ENCODE assay signal across 27 mouse cellular contexts in genomic region chr12:104869737-104870136, GRCm38 (mm10). TPM values are rescaled to one million over a fixed set of nuclear protein-coding genes. Genes with fewer than 3 reads are reported as not detected.
DNase-seq lines count a peak whose midpoint lies in the region; ATAC-seq and TF ChIP-seq lines count a peak whose summit lies in the region.
"Had no signal": no experiment of that assay in that cellular context is flagged by ENCODE, and none has a peak within 500 bp of the region (broad histone marks: within the 10 kb centered on the region; RNA-seq: fewer than 3 reads in every experiment).

No protein-coding gene starts in this region.

- no peak overlapping the region for H3K4me3 ChIP-seq in hindbrain, postnatal 0 days (ENCODE audit: low read length)
- no peak overlapping the region for H3K4me3 ChIP-seq in hindbrain, embryonic 14.5 days (replicated peaks; ENCODE audit: low read length)
- H3K4me3 ChIP-seq in midbrain, postnatal 0 days (ENCODE audit: low read depth, low read length), result no peak overlapping the region
- H3K4me3 ChIP-seq in midbrain, embryonic 11.5 days (ENCODE audit: low read depth, low read length), result no peak overlapping the region
- H3K4me3 ChIP-seq: embryonic facial prominence, embryonic 13.5 days; embryonic facial prominence, embryonic 15.5 days; erythroblast, embryonic 14.5 days; forebrain, embryonic 10.5 days; forebrain, embryonic 12.5 days had no signal

- no peak overlapping the region for H3K27ac ChIP-seq in hindbrain, postnatal 0 days
- no peak overlapping the region for H3K27ac ChIP-seq in hindbrain, embryonic 14.5 days
- no peak overlapping the region for H3K27ac ChIP-seq in midbrain, postnatal 0 days (ENCODE audit: low read depth, low read length)
- H3K27ac ChIP-seq in midbrain, embryonic 11.5 days (ENCODE audit: low read depth, low read length), result no peak overlapping the region
- H3K27ac ChIP-seq: embryonic facial prominence, embryonic 13.5 days; embryonic facial prominence, embryonic 15.5 days; forebrain, embryonic 10.5 days; forebrain, embryonic 12.5 days had no signal

- H3K27me3 ChIP-seq in hindbrain, postnatal 0 days (ENCODE audit: insufficient read depth, low read length), result no peaks in the 10 kb centered on the region
- H3K27me3 ChIP-seq in hindbrain, embryonic 14.5 days (ENCODE audit: control insufficient read depth, insufficient read depth, low read length), result no peaks in the 10 kb centered on the region
- H3K27me3 ChIP-seq in midbrain, postnatal 0 days (ENCODE audit: insufficient read depth, low read length), result no peaks in the 10 kb centered on the region
- H3K27me3 ChIP-seq in midbrain, embryonic 11.5 days (ENCODE audit: control insufficient read depth, insufficient read depth, low read length), result no peaks in the 10 kb centered on the region
- H3K27me3 ChIP-seq: embryonic facial prominence, embryonic 13.5 days; embryonic facial prominence, embryonic 15.5 days; Patski had no signal

- no peak for TF ChIP-seq CTCF in hindbrain, postnatal 0 days (IDR thresholded peaks at IDR 0.05; ENCODE audit: low read depth)
- TF ChIP-seq CTCF in midbrain, postnatal 0 days (IDR thresholded peaks at IDR 0.05), result no peak

- peak; percentile 73 to 86 for DNase-seq in cerebellum, postnatal 10 days
- DNase-seq in cerebellum, postnatal 36 days, result no peak
- peak; percentile 60 for DNase-seq in hindbrain, postnatal 0 days (ENCODE audit: low spot score)
- no peak for DNase-seq in hindbrain, embryonic 14.5 days (ENCODE audit: low spot score)
- DNase-seq in midbrain, postnatal 0 days (ENCODE audit: low spot score), result peak; percentile 51
- no peak for DNase-seq in midbrain, embryonic 11.5 days (ENCODE audit: low spot score, missing footprints)
- DNase-seq: adrenal gland, adult 8-10 months; adrenal gland, postnatal 14 days; adrenal gland, postnatal 36 days; B cell, adult 2 months; cerebellum, adult 11 months; cerebellum, adult 18-20 months; cerebellum, adult 8-10 months; cerebellum, adult 9-11 months; cerebellum, postnatal 25 days; embryo, embryonic 11 days had no signal

- no peaks in the 10 kb centered on the region; the same call in 1 of the 2 replicates for H3K4me1 ChIP-seq in hindbrain, postnatal 0 days (ENCODE audit: insufficient read depth, low read length)
- no peaks in the 10 kb centered on the region; the same call in 1 of the 2 replicates for H3K4me1 ChIP-seq in hindbrain, embryonic 14.5 days (replicated peaks; ENCODE audit: control insufficient read depth, insufficient read depth, low read length)
- H3K4me1 ChIP-seq in midbrain, postnatal 0 days (ENCODE audit: insufficient read depth, low read length), result peaks cover 6% of the 10 kb centered on the region; the same call in 1 of the 2 replicates
- peaks cover 2% of the 10 kb centered on the region; the same call in 1 of the 2 replicates for H3K4me1 ChIP-seq in midbrain, embryonic 11.5 days (ENCODE audit: control insufficient read depth, insufficient read depth, low read length)

- H3K4me2 ChIP-seq in hindbrain, postnatal 0 days (ENCODE audit: low read depth, low read length), result no peak overlapping the region
- H3K4me2 ChIP-seq in hindbrain, embryonic 14.5 days (replicated peaks), result no peak overlapping the region
- H3K4me2 ChIP-seq in midbrain, postnatal 0 days (ENCODE audit: low read depth, low read length, poor library complexity, severe bottlenecking), result no peak overlapping the region
- H3K4me2 ChIP-seq in midbrain, embryonic 11.5 days, result no peak overlapping the region
- H3K4me2 ChIP-seq: embryonic facial prominence, embryonic 13.5 days; embryonic facial prominence, embryonic 15.5 days; forebrain, embryonic 12.5 days had no signal

- H3K9me3 ChIP-seq in hindbrain, postnatal 0 days (ENCODE audit: low read length), result no peaks in the 10 kb centered on the region
- H3K9me3 ChIP-seq in hindbrain, embryonic 14.5 days (ENCODE audit: control insufficient read depth, low read length), result no peaks in the 10 kb centered on the region
- H3K9me3 ChIP-seq in midbrain, postnatal 0 days (ENCODE audit: low read length), result no peaks in the 10 kb centered on the region
- H3K9me3 ChIP-seq in midbrain, embryonic 11.5 days (ENCODE audit: control insufficient read depth, low read length), result no peaks in the 10 kb centered on the region
- H3K9me3 ChIP-seq: embryonic facial prominence, embryonic 13.5 days; embryonic facial prominence, embryonic 15.5 days; forebrain, embryonic 10.5 days; forebrain, embryonic 12.5 days had no signal

- WGBS in hindbrain, postnatal 0 days, result 54% methylated on average over 3 of the region's 3 CpGs
- 68% methylated on average over 3 of the region's 3 CpGs for WGBS in hindbrain, embryonic 14.5 days
- WGBS in midbrain, postnatal 0 days, result 74% methylated on average over 3 of the region's 3 CpGs
- WGBS in midbrain, embryonic 11.5 days, result 80% methylated on average over 3 of the region's 3 CpGs

- H3K9ac ChIP-seq in hindbrain, postnatal 0 days (replicated peaks; ENCODE audit: low read length), result no peak overlapping the region
- no peak overlapping the region for H3K9ac ChIP-seq in hindbrain, embryonic 14.5 days
- no peak overlapping the region for H3K9ac ChIP-seq in midbrain, postnatal 0 days (replicated peaks; ENCODE audit: low read length, poor library complexity, severe bottlenecking)
- H3K9ac ChIP-seq in midbrain, embryonic 11.5 days (ENCODE audit: low read length), result no peak overlapping the region
- H3K9ac ChIP-seq: embryonic facial prominence, embryonic 13.5 days; embryonic facial prominence, embryonic 15.5 days; forebrain, embryonic 12.5 days had no signal

- no peak for ATAC-seq in hindbrain, postnatal 0 days
- ATAC-seq in hindbrain, embryonic 14.5 days (ENCODE audit: low FRiP score), result no peak
- no peak for ATAC-seq in midbrain, postnatal 0 days (ENCODE audit: low FRiP score)
- ATAC-seq in midbrain, embryonic 11.5 days (ENCODE audit: low FRiP score), result no peak
- ATAC-seq: activated CD4-positive, CD25-positive, alpha-beta regulatory T cell, adult 4 months; CD4-positive, CD25-positive, alpha-beta regulatory T cell, adult 4 months; forebrain, embryonic 16.5 days; Patski had no signal

- no peaks in the 10 kb centered on the region for H3K36me3 ChIP-seq in hindbrain, postnatal 0 days (ENCODE audit: insufficient read depth, low read length)
- no peaks in the 10 kb centered on the region for H3K36me3 ChIP-seq in hindbrain, embryonic 14.5 days (replicated peaks; ENCODE audit: control insufficient read depth, insufficient read depth)
- H3K36me3 ChIP-seq in midbrain, postnatal 0 days (ENCODE audit: insufficient read depth, low read length), result no peaks in the 10 kb centered on the region
- no peaks in the 10 kb centered on the region for H3K36me3 ChIP-seq in midbrain, embryonic 11.5 days (ENCODE audit: control insufficient read depth, insufficient read depth, low read length)
- H3K36me3 ChIP-seq: embryonic facial prominence, embryonic 13.5 days; embryonic facial prominence, embryonic 15.5 days; forebrain, embryonic 10.5 days; forebrain, embryonic 12.5 days; G1E had no signal

RNA-seq across cellular contexts. Expression of gene Clmn, which starts 4.9 kb away (rescaled TPM):
- total RNA-seq in hindbrain, postnatal 0 days (2014; rRNA removed), result 2.6 and 3.1 TPM in 2 replicates
- polyA plus RNA-seq in hindbrain, postnatal 0 days (2015; fragmentation: Nextera tagmentation; extraction: Ambion mirVana), result 1.7 and 2.6 TPM in 2 replicates
- 1.0 and 1.7 TPM in 2 replicates for polyA plus RNA-seq in hindbrain, embryonic 14.5 days (2014; fragmentation: Nextera tagmentation; extraction: Ambion mirVana)
- total RNA-seq in midbrain, postnatal 0 days (2014; rRNA removed), result 2.2 and 3.1 TPM in 2 replicates
- 1.4 and 2.4 TPM in 2 replicates for polyA plus RNA-seq in midbrain, postnatal 0 days (2015; fragmentation: Nextera tagmentation; extraction: Ambion mirVana)
- 1.9 and 2.5 TPM in 2 replicates for polyA plus RNA-seq in midbrain, embryonic 11.5 days (2014; fragmentation: Nextera tagmentation; extraction: Ambion mirVana)
- total RNA-seq: CH12.LX had no signal
- polyA plus RNA-seq: CD4-positive, CD25-positive, alpha-beta regulatory T cell, adult 4 months; G1E had no signal

Comparison
In these comparisons a context has a peak if more than half of its experiments do, and no peak if none do; other contexts are left out.
1. DNase-seq: peak in cerebellum, postnatal 10 days (2 of 2), hindbrain, postnatal 0 days (single experiment) and midbrain, postnatal 0 days (single experiment); none in cerebellum, postnatal 36 days (0 of 2), hindbrain, embryonic 14.5 days (single experiment) and midbrain, embryonic 11.5 days (single experiment).